Mouse (Mus musculus) liver, embryonic 14.5 days (tissue): ENCODE data around the gene Unc13b.

Experiments used
- CTCF ChIP-seq: IDR thresholded peaks from 2 replicates; pipeline ENCODE4 v1.5.1; 2016; ENCODE audit warnings: antibody characterized with exemption, low read depth, control low read depth
- EP300 ChIP-seq: IDR thresholded peaks from 2 replicates; pipeline ENCODE4 v1.6.1; 2016; ENCODE audit warnings: antibody characterized with exemption, low read depth

DNA sequence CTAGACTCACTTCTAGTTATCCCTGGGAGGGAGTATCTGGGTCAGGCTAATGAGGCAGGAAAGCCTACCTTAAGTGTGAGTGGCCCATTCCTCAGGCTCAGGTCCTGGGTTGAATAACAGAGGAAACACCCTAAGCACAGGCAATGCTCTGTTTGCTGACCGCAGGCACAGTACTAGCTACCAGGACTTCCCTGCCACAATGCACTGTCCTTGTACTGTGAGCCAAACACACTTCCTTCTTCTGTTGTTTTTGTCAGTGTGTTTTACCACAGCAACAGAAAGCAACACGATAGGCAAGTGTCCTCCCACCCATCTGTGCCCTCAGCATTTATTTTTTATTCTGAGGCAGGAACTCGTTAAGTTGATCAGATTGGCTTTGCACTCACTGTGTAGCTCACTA lies 228.6 kb downstream of the Unc13b start:
- TF ChIP-seq CTCF, result no peak
- TF ChIP-seq EP300, result no peak
